Mouse (Mus musculus) embryonic stem cell, embryonic (primary cell): Measurements from ENCODE around the gene Nt5c3.

Experiments used
- CTCF ChIA-PET, 4 experiments: fragments of 300-600 bp in 2 of 4; fragments of 350-600 bp in 2 of 4; sonication (Branson Sonifier 250); formaldehyde crosslinking; loops; one replicate each; lab custom pipeline; 2022; ENCODE audit warnings: inconsistent platforms in 2 of 4; lab: Charles Lee
- POLR2A ChIA-PET, 4 experiments: fragments of 300-600 bp in 2 of 4; fragments of 350-600 bp in 2 of 4; sonication (Branson Sonifier 250); formaldehyde crosslinking; loops; one replicate each; lab custom pipeline; 2022; ENCODE audit warnings: antibody characterized with exemption in 4 of 4, inconsistent platforms in 1 of 4; lab: Charles Lee

Gene Nt5c3

GRCm38 (mm10) chr6:56923726-56924707 lies at the start of gene Nt5c3, which contains the start of gene Vmn1r4:
TSS of gene Nt5c3 (minus strand) at chr6:56923932.
TSS of gene Vmn1r4 (plus strand) at chr6:56924015.
- ChIA-PET CTCF (no interaction called here), POLR2A (interaction anchor here in 3 of 4 experiments (0.6 to 6.4 kb wide), 32 partner anchors 9 to 611 kb away, joined by 3 to 34 read pairs (median 4); partner anchors contain the start of genes Avl9 (in 2 of the 3), Fkbp9 (in 2 of the 3), Lsm5 (in 2 of the 3) and Kbtbd2 (in 1 of the 3))

GRCm38 (mm10) chr6:56969973-56970372 lies 46.2 kb upstream of the Nt5c3 start, which contains the start of gene Vmn1r5:
TSS of gene Vmn1r5 (plus strand) at chr6:56970273.
- ChIA-PET CTCF (no interaction called here), POLR2A (no interaction called here)

GRCm38 (mm10) chr6:56956436-56956835 lies 32.7 kb upstream of the Nt5c3 start:
- POLR2A ChIA-PET: no interaction called here
- CTCF ChIA-PET: no interaction called here

GRCm38 (mm10) chr6:56934366-56934765 lies 10.6 kb upstream of the Nt5c3 start:
- CTCF ChIA-PET: no interaction called here

GRCm38 (mm10) chr6:56932464-56932863 lies 8.7 kb upstream of the Nt5c3 start:
- CTCF ChIA-PET: no interaction called here
- POLR2A ChIA-PET: interaction anchor here in 1 of 4 experiments (1.4 kb wide), 1 partner anchor 31 kb away, joined by 4 read pairs; no protein-coding TSS in a partner anchor

More at GRCm38 (mm10) chr6:56934366-56934765, 10.6 kb upstream of the Nt5c3 start:
- POLR2A ChIA-PET: no interaction called here

- POLR2A ChIA-PET: interaction anchor here in 1 of 4 experiments (1.4 kb wide), 1 partner anchor 30 kb away, joined by 4 read pairs; no protein-coding TSS in a partner anchor
- CTCF ChIA-PET: no interaction called here
Measured at GRCm38 (mm10) chr6:56931648-56932415, 8.1 kb upstream of the Nt5c3 start.

GRCm38 (mm10) chr6:56923331-56923725 lies 404 bp downstream of the Nt5c3 start:
- CTCF ChIA-PET: no interaction called here
- POLR2A ChIA-PET: interaction anchor here in 2 of 4 experiments (1.0 to 6.4 kb wide), 21 partner anchors 9 to 232 kb away, joined by 3 to 34 read pairs (median 4); partner anchors contain the start of genes Avl9 (in 1 of the 2), Fkbp9 (in 1 of the 2), Kbtbd2 (in 1 of the 2) and Lsm5 (in 1 of the 2)

GRCm38 (mm10) chr6:56920222-56921092 lies 3.3 kb downstream of the Nt5c3 start:
- ChIA-PET CTCF (interaction anchor here in 1 of 4 experiments (0.6 to 1.4 kb wide), 2 partner anchors 9 to 12 kb away, joined by 3 read pairs; no protein-coding TSS in a partner anchor), POLR2A (interaction anchor here in 2 of 4 experiments (0.6 to 6.4 kb wide), 10 partner anchors 10 to 206 kb away, joined by 3 to 34 read pairs (median 3); partner anchors contain the start of genes Avl9 (in 2 of the 2) and Fkbp9 (in 1 of the 2))

- ChIA-PET POLR2A (interaction anchor here in 2 of 4 experiments (0.8 to 2.2 kb wide), 5 partner anchors 9 to 205 kb away, joined by 3 to 7 read pairs (median 3); partner anchors contain the start of gene Avl9 (in 1 of the 2)), CTCF (no interaction called here)
Measured at GRCm38 (mm10) chr6:56919330-56920044, 4.2 kb downstream of the Nt5c3 start.

- ChIA-PET POLR2A (interaction anchor here in 2 of 4 experiments (0.6 to 3.4 kb wide), 8 partner anchors 16 to 204 kb away, joined by 3 to 32 read pairs (median 6); partner anchors contain the start of gene Avl9 (in 1 of the 2)), CTCF (interaction anchor here in 1 of 4 experiments (0.7 to 1.2 kb wide), 2 partner anchors 22 to 227 kb away, joined by 3 to 6 read pairs; no protein-coding TSS in a partner anchor)
Measured at GRCm38 (mm10) chr6:56917578-56918368, 6.0 kb downstream of the Nt5c3 start.

- ChIA-PET POLR2A (interaction anchor here in 2 of 4 experiments (0.7 to 3.4 kb wide), 8 partner anchors 10 to 122 kb away, joined by 3 to 32 read pairs (median 4); partner anchors contain the start of gene Fkbp9 (in 1 of the 2)), CTCF (interaction anchor here in 2 of 4 experiments (0.6 to 0.7 kb wide), 3 partner anchors 98 to 585 kb away, joined by 3 to 9 read pairs (median 4); no protein-coding TSS in a partner anchor)
Measured at GRCm38 (mm10) chr6:56916279-56916678, 7.5 kb downstream of the Nt5c3 start.

- ChIA-PET POLR2A (interaction anchor here (0.6 to 2.5 kb wide), 5 partner anchors 11 to 199 kb away, joined by 3 to 13 read pairs (median 3); partner anchors contain the start of genes Nt5c3 (in 1 of the 4) and Vmn1r4 (in 1 of the 4)), CTCF (interaction anchor here in 2 of 4 experiments (0.6 to 1.3 kb wide), 3 partner anchors 105 to 128 kb away, joined by 3 to 4 read pairs (median 3); no protein-coding TSS in a partner anchor)
Measured at GRCm38 (mm10) chr6:56913092-56913858, 10.5 kb downstream of the Nt5c3 start.

GRCm38 (mm10) chr6:56910910-56911309 lies 12.8 kb downstream of the Nt5c3 start:
- ChIA-PET CTCF (interaction anchor here in 2 of 4 experiments (0.6 to 1.5 kb wide), 3 partner anchors 9 to 26 kb away, joined by 3 to 5 read pairs (median 3); no protein-coding TSS in a partner anchor), POLR2A (interaction anchor here in 2 of 4 experiments (0.7 to 1.5 kb wide), 3 partner anchors 9 to 484 kb away, joined by 3 to 6 read pairs (median 3); no protein-coding TSS in a partner anchor)

- ChIA-PET POLR2A (interaction anchor here in 2 of 4 experiments (0.7 to 2.5 kb wide), 12 partner anchors 11 to 429 kb away, joined by 3 to 7 read pairs (median 4); partner anchors contain the start of genes Fkbp9 (in 1 of the 2), Nt5c3 (in 1 of the 2) and Vmn1r4 (in 1 of the 2)), CTCF (interaction anchor here (0.5 to 1.6 kb wide), 11 partner anchors 9 to 216 kb away, joined by 3 to 13 read pairs (median 3); partner anchors contain the start of genes Fkbp9 (in 1 of the 4) and Lsm5 (in 1 of the 4))
Measured at GRCm38 (mm10) chr6:56908912-56909311, 14.8 kb downstream of the Nt5c3 start.
